33 mouse cellular contexts compared by ENCODE assay signal in genomic region chr4:59217101-59217500, GRCm38 (mm10).
"Had no signal": no experiment of that assay in that cellular context is flagged by ENCODE, and none has a peak within 500 bp of the region (broad histone marks: within the 10 kb centered on the region; RNA-seq: fewer than 3 reads in every experiment).

No protein-coding gene starts in this region.

- H3K4me2 ChIP-seq: heart, embryonic 11.5 days; heart, embryonic 12.5 days; heart, embryonic 13.5 days; heart, embryonic 15.5 days; hindbrain, embryonic 12.5 days; hindbrain, embryonic 13.5 days; hindbrain, embryonic 14.5 days; hindbrain, embryonic 15.5 days; intestine, embryonic 15.5 days had no signal

- ATAC-seq: hindbrain, embryonic 16.5 days; hindbrain, postnatal 0 days; inflammation-experienced regulatory T-cells, adult 6 months; intestine, embryonic 15.5 days; intestine, embryonic 16.5 days; intestine, postnatal 0 days had no signal

- H3K4me3 ChIP-seq: heart, adult 2 months; heart, embryonic 10.5 days; heart, embryonic 12.5 days; heart, embryonic 13.5 days; heart, embryonic 15.5 days; hindbrain, embryonic 10.5 days; hindbrain, embryonic 12.5 days; hindbrain, embryonic 13.5 days; hindbrain, embryonic 15.5 days; intestine, embryonic 15.5 days; layer of hippocampus, adult 2 months; left cerebral cortex, adult 2 months had no signal

- H3K27me3 ChIP-seq: heart, embryonic 12.5 days; heart, embryonic 13.5 days; heart, embryonic 15.5 days; hindbrain, embryonic 12.5 days; hindbrain, embryonic 13.5 days; hindbrain, embryonic 15.5 days; intestine, embryonic 15.5 days had no signal

- H3K9me3 ChIP-seq: heart, embryonic 10.5 days; heart, embryonic 12.5 days; heart, embryonic 13.5 days; heart, embryonic 15.5 days; hindbrain, embryonic 10.5 days; hindbrain, embryonic 12.5 days; hindbrain, embryonic 13.5 days; hindbrain, embryonic 15.5 days; intestine, embryonic 15.5 days had no signal

- DNase-seq: heart, adult 2 months; heart, postnatal 10 days; heart, postnatal 14 days; heart, postnatal 36 days; heart, postnatal 4 days; kidney, adult 11 months; kidney, adult 18-20 months; kidney, adult 8-10 months; kidney, postnatal 10 days; kidney, postnatal 14 days; kidney, postnatal 25 days; kidney, postnatal 4 days; layer of hippocampus, adult 9-11 months; layer of hippocampus, postnatal 36 days had no signal

- H3K4me1 ChIP-seq: heart, embryonic 10.5 days; heart, embryonic 12.5 days; heart, embryonic 13.5 days; heart, embryonic 15.5 days; hindbrain, embryonic 10.5 days; hindbrain, embryonic 12.5 days; hindbrain, embryonic 13.5 days; hindbrain, embryonic 15.5 days; intestine, embryonic 15.5 days had no signal

- H3K27ac ChIP-seq: heart, adult 2 months; heart, embryonic 10.5 days; heart, embryonic 13.5 days; heart, embryonic 15.5 days; hindbrain, embryonic 10.5 days; hindbrain, embryonic 12.5 days; hindbrain, embryonic 13.5 days; hindbrain, embryonic 14.5 days; hindbrain, embryonic 15.5 days; hindbrain, postnatal 0 days; intestine, embryonic 15.5 days; kidney, postnatal 0 days; layer of hippocampus, adult 2 months; left cerebral cortex, adult 2 months had no signal

- H3K9ac ChIP-seq: heart, embryonic 12.5 days; heart, embryonic 13.5 days; heart, embryonic 15.5 days; hindbrain, embryonic 12.5 days; hindbrain, embryonic 13.5 days; hindbrain, embryonic 14.5 days; hindbrain, embryonic 15.5 days; intestine, embryonic 15.5 days had no signal
